Mouse (Mus musculus): Measurements from ENCODE around the gene Sox4. TPM values are rescaled to one million over a fixed set of nuclear protein-coding genes. Genes with fewer than 3 reads are reported as not detected.

Sox4 gene
- polyA plus RNA-seq, 1 experiment: 42.4 TPM

GRCm38 (mm10) chr13:28942926-28943325 lies 10.6 kb downstream of the Sox4 start:
- H3K79me3 ChIP-seq (ENCODE audit: low read depth): peaks cover 1% of the 10 kb centered on the region
- H3K27me3 ChIP-seq (ENCODE audit: control insufficient read depth, insufficient read depth, insufficient read length): no peaks in the 10 kb centered on the region
- peaks cover under 1% of the 10 kb centered on the region for H3K79me2 ChIP-seq (ENCODE audit: control insufficient read depth, insufficient read depth)
- H3K36me3 ChIP-seq (ENCODE audit: control insufficient read depth, insufficient read depth): no peaks in the 10 kb centered on the region
- H3ac ChIP-seq (ENCODE audit: control insufficient read depth, insufficient read length, low read depth): no peak overlapping the region
- H3K4me3 ChIP-seq (ENCODE audit: insufficient read depth, poor library complexity, severe bottlenecking): no peak overlapping the region
- TF ChIP-seq CTCF (IDR thresholded peaks at IDR 0.05; ENCODE audit: control insufficient read depth, insufficient read depth, insufficient read length) (no peak), MAX (IDR thresholded peaks at IDR 0.05) (no peak), CEBPB (IDR thresholded peaks at IDR 0.05; ENCODE audit: low read depth) (no peak), USF1 (IDR thresholded peaks at IDR 0.05; ENCODE audit: low read depth) (no peak), MYOD1 (IDR thresholded peaks at IDR 0.05; ENCODE audit: control insufficient read depth, insufficient read length, low read depth) (no peak), MYOG (IDR thresholded peaks at IDR 0.05; ENCODE audit: control insufficient read depth, extremely low read depth, insufficient read length) (no peak), FOSL1 (IDR thresholded peaks at IDR 0.05; ENCODE audit: insufficient read depth, low read length, poor library complexity, severe bottlenecking) (no peak)

DNA sequence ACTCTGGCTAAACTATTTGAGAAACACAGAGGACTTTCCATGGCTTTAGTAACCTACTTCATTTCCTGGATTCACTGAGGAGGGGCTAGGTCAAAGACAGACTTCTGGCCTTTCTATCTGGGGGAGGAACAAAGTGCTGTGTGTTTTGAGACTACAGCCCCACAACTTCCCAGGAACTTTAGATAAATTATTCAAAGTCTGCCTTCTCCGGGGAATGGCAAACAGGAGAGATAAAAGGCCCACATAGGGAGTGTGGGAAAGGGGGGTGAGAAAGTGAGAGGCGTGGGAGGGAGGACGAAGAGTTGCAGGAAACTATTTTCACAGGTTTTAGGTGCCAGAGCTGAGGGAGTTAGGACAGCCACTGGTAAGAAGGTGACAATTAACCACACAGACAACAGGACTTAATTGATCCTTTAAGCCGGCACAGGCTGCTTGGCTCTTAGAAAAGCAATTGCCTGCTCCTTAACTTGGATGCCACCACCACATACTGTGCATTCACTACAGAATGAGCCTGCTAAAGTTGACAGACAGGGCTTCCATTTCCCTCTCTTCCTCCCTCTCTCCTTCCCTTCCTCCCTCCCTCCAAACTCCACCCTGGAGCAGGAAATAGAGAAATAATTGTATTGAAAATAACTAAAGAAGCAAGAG lies 11.4 kb downstream of the Sox4 start:
- H3K27me3 ChIP-seq (ENCODE audit: control insufficient read depth, insufficient read depth, insufficient read length): no peaks in the 10 kb centered on the region
- TF ChIP-seq CEBPB (IDR thresholded peaks at IDR 0.05; ENCODE audit: low read depth): no peak
- TF ChIP-seq MYOD1 (IDR thresholded peaks at IDR 0.05; ENCODE audit: control insufficient read depth, insufficient read length, low read depth): no peak
- no peak for TF ChIP-seq CTCF (IDR thresholded peaks at IDR 0.05; ENCODE audit: control insufficient read depth, insufficient read depth, insufficient read length)
- TF ChIP-seq MYOG (IDR thresholded peaks at IDR 0.05; ENCODE audit: control insufficient read depth, extremely low read depth, insufficient read length): no peak
- TF ChIP-seq FOSL1 (IDR thresholded peaks at IDR 0.05; ENCODE audit: insufficient read depth, low read length, poor library complexity, severe bottlenecking): no peak
- no peak for TF ChIP-seq USF1 (IDR thresholded peaks at IDR 0.05; ENCODE audit: low read depth)
- no peak for TF ChIP-seq MAX (IDR thresholded peaks at IDR 0.05)
- H3K4me3 ChIP-seq (ENCODE audit: insufficient read depth, poor library complexity, severe bottlenecking): no peak overlapping the region
- H3K36me3 ChIP-seq (ENCODE audit: control insufficient read depth, insufficient read depth): no peaks in the 10 kb centered on the region
- no peaks in the 10 kb centered on the region for H3K79me3 ChIP-seq (ENCODE audit: low read depth)
- H3K79me2 ChIP-seq (ENCODE audit: control insufficient read depth, insufficient read depth): no peaks in the 10 kb centered on the region
- no peak overlapping the region for H3ac ChIP-seq (ENCODE audit: control insufficient read depth, insufficient read length, low read depth)

DNA sequence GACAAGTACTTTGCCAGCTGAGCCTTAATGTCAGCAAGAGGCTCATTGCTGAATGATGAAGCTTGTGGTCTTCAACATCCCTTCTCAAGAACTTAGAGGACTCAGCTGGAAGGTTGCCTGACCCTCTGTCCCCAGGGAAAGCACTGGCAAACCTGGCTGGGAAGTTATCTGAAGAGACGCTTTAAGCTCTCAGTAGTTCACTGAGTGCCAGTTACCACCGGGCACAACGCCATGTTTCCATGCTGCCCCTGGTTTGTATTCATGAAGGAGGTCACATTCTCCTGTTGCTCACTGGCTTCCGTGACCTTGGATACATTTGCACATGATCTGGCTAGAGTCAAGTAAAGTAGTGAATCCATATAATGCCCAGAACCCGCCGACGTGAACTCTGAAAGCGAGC lies 20.1 kb downstream of the Sox4 start:
- no peak overlapping the region for H3K4me3 ChIP-seq (ENCODE audit: insufficient read depth, poor library complexity, severe bottlenecking)
- no peaks in the 10 kb centered on the region for H3K36me3 ChIP-seq (ENCODE audit: control insufficient read depth, insufficient read depth)
- no peak for TF ChIP-seq MYOG (IDR thresholded peaks at IDR 0.05; ENCODE audit: control insufficient read depth, extremely low read depth, insufficient read length)
- TF ChIP-seq MAX (IDR thresholded peaks at IDR 0.05): no peak
- TF ChIP-seq FOSL1 (IDR thresholded peaks at IDR 0.05; ENCODE audit: insufficient read depth, low read length, poor library complexity, severe bottlenecking): no peak
- TF ChIP-seq USF1 (IDR thresholded peaks at IDR 0.05; ENCODE audit: low read depth): no peak
- TF ChIP-seq MYOD1 (IDR thresholded peaks at IDR 0.05; ENCODE audit: control insufficient read depth, insufficient read length, low read depth): no peak
- TF ChIP-seq CEBPB (IDR thresholded peaks at IDR 0.05; ENCODE audit: low read depth): no peak
- no peak for TF ChIP-seq CTCF (IDR thresholded peaks at IDR 0.05; ENCODE audit: control insufficient read depth, insufficient read depth, insufficient read length)
- H3K79me3 ChIP-seq (ENCODE audit: low read depth): no peaks in the 10 kb centered on the region
- H3ac ChIP-seq (ENCODE audit: control insufficient read depth, insufficient read length, low read depth): no peak overlapping the region
- no peaks in the 10 kb centered on the region for H3K27me3 ChIP-seq (ENCODE audit: control insufficient read depth, insufficient read depth, insufficient read length)
- H3K79me2 ChIP-seq (ENCODE audit: control insufficient read depth, insufficient read depth): no peaks in the 10 kb centered on the region

DNA sequence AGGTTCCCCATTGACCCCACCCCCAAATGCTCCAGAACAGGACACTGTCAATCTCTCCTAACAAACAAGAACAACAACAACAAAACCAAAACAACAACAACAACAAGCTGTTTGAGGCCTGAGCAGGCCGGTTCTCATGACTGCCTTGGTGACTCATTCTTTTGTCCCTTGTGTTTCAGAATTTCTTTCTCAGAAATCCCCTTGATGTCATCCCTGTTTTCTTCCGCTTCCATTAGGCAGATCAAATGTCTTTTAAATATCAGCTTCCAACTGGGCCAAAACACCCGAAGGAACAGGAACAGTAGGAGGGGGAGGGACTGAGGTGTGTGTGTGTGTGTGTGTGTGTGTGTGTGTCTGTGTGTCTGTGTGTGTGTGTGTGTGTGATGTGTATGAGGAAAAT lies 21.7 kb downstream of the Sox4 start:
- Histone ChIP-seq H3K4me3 (ENCODE audit: insufficient read depth, poor library complexity, severe bottlenecking) (no peak overlapping the region), H3K79me2 (ENCODE audit: control insufficient read depth, insufficient read depth) (no peaks in the 10 kb centered on the region), H3K79me3 (ENCODE audit: low read depth) (no peaks in the 10 kb centered on the region), H3K27me3 (ENCODE audit: control insufficient read depth, insufficient read depth, insufficient read length) (no peaks in the 10 kb centered on the region), H3K36me3 (ENCODE audit: control insufficient read depth, insufficient read depth) (no peaks in the 10 kb centered on the region), H3ac (ENCODE audit: control insufficient read depth, insufficient read length, low read depth) (no peak overlapping the region)
- TF ChIP-seq CTCF (IDR thresholded peaks at IDR 0.05; ENCODE audit: control insufficient read depth, insufficient read depth, insufficient read length) (no peak), FOSL1 (IDR thresholded peaks at IDR 0.05; ENCODE audit: insufficient read depth, low read length, poor library complexity, severe bottlenecking) (no peak), MYOD1 (IDR thresholded peaks at IDR 0.05; ENCODE audit: control insufficient read depth, insufficient read length, low read depth) (no peak)

GRCm38 (mm10) chr13:28931266-28931665 lies 22.2 kb downstream of the Sox4 start:
- Histone ChIP-seq H3K36me3 (ENCODE audit: control insufficient read depth, insufficient read depth) (no peaks in the 10 kb centered on the region), H3K4me3 (ENCODE audit: insufficient read depth, poor library complexity, severe bottlenecking) (no peak overlapping the region), H3K79me2 (ENCODE audit: control insufficient read depth, insufficient read depth) (no peaks in the 10 kb centered on the region), H3K79me3 (ENCODE audit: low read depth) (no peaks in the 10 kb centered on the region), H3K27me3 (ENCODE audit: control insufficient read depth, insufficient read depth, insufficient read length) (no peaks in the 10 kb centered on the region), H3ac (ENCODE audit: control insufficient read depth, insufficient read length, low read depth) (no peak overlapping the region)
- TF ChIP-seq MYOG (IDR thresholded peaks at IDR 0.05; ENCODE audit: control insufficient read depth, extremely low read depth, insufficient read length): no peak
- no peak for TF ChIP-seq MYOD1 (IDR thresholded peaks at IDR 0.05; ENCODE audit: control insufficient read depth, insufficient read length, low read depth)
- no peak for TF ChIP-seq CTCF (IDR thresholded peaks at IDR 0.05; ENCODE audit: control insufficient read depth, insufficient read depth, insufficient read length)
- no peak for TF ChIP-seq CEBPB (IDR thresholded peaks at IDR 0.05; ENCODE audit: low read depth)
- TF ChIP-seq USF1 (IDR thresholded peaks at IDR 0.05; ENCODE audit: low read depth): no peak
- TF ChIP-seq MAX (IDR thresholded peaks at IDR 0.05): no peak
- TF ChIP-seq FOSL1 (IDR thresholded peaks at IDR 0.05; ENCODE audit: insufficient read depth, low read length, poor library complexity, severe bottlenecking): no peak

DNA sequence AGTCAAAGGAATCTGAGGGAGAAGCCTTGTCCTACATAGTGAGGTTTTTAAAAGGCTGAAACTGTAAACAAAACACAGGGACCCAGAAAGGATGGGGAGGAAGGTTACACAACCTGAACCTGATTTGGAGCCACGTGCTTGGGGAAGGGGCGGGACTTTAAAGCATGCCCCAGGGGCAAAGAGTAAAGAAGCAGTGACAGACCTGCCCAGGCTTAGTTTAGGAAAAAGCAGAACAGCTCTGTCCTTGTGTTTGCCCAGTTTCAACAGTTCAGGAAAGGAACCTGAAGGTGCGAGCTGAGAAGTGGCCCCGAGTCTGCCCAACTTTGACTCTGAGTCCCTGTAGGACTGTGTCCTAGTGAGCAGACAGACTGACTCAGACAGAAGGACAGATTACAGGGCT lies 23.1 kb downstream of the Sox4 start:
- Histone ChIP-seq H3K79me2 (ENCODE audit: control insufficient read depth, insufficient read depth) (no peaks in the 10 kb centered on the region), H3K36me3 (ENCODE audit: control insufficient read depth, insufficient read depth) (no peaks in the 10 kb centered on the region), H3K27me3 (ENCODE audit: control insufficient read depth, insufficient read depth, insufficient read length) (no peaks in the 10 kb centered on the region), H3ac (ENCODE audit: control insufficient read depth, insufficient read length, low read depth) (no peak overlapping the region), H3K4me3 (ENCODE audit: insufficient read depth, poor library complexity, severe bottlenecking) (no peak overlapping the region), H3K79me3 (ENCODE audit: low read depth) (no peaks in the 10 kb centered on the region)
- TF ChIP-seq CTCF (IDR thresholded peaks at IDR 0.05; ENCODE audit: control insufficient read depth, insufficient read depth, insufficient read length): no peak
- TF ChIP-seq CEBPB (IDR thresholded peaks at IDR 0.05; ENCODE audit: low read depth): no peak
- no peak for TF ChIP-seq MYOD1 (IDR thresholded peaks at IDR 0.05; ENCODE audit: control insufficient read depth, insufficient read length, low read depth)
- TF ChIP-seq MYOG (IDR thresholded peaks at IDR 0.05; ENCODE audit: control insufficient read depth, extremely low read depth, insufficient read length): no peak
- no peak for TF ChIP-seq MAX (IDR thresholded peaks at IDR 0.05)
- TF ChIP-seq USF1 (IDR thresholded peaks at IDR 0.05; ENCODE audit: low read depth): no peak
- no peak for TF ChIP-seq FOSL1 (IDR thresholded peaks at IDR 0.05; ENCODE audit: insufficient read depth, low read length, poor library complexity, severe bottlenecking)

Data from C2C12 (cell line).